Mouse (Mus musculus): Measurements from ENCODE around the gene Anks3.

The Anks3 gene

DNA sequence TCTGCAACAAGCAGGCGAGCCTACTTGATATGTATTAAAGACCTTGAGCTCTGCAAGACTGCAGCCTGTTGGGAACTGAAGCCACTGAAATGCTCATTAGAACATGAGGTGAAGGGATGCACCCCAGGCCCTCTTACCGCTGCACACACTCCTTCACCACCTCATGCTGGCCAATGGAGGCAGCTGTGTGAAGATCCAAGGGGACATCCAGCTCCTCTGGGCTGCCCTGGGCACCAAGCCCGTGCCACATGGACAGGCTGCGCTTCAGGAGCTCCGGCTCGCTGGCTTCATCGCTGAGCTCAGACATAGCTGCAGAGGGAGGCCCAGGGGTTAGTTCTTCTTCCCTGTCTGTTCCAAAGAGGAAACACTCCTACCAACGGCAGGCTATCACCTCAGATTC, 3.7 kb downstream of the Anks3 start:
- H3K27me3 ChIP-seq (ENCODE audit: insufficient read depth, low read length) = no peaks in the 10 kb centered on the region
- peaks cover 46% of the 10 kb centered on the region for H3K36me3 ChIP-seq (ENCODE audit: insufficient read depth, low read length)
- no peak overlapping the region for H3K4me3 ChIP-seq (replicated peaks; ENCODE audit: low read length)
- TF ChIP-seq POU5F1 (IDR thresholded peaks at IDR 0.05; ENCODE audit: borderline replicate concordance, low read length) = no peak
- no peak for TF ChIP-seq NANOG (IDR thresholded peaks at IDR 0.05; ENCODE audit: borderline replicate concordance, low read length)
- TF ChIP-seq CTCF (conservative IDR thresholded peaks at IDR 0.05; ENCODE audit: low read length) = no peak
- peaks cover 25% of the 10 kb centered on the region for H3K4me1 ChIP-seq (replicated peaks; ENCODE audit: low read depth, low read length)
- no peaks in the 10 kb centered on the region for H3K9me3 ChIP-seq (ENCODE audit: low read length)

DNA sequence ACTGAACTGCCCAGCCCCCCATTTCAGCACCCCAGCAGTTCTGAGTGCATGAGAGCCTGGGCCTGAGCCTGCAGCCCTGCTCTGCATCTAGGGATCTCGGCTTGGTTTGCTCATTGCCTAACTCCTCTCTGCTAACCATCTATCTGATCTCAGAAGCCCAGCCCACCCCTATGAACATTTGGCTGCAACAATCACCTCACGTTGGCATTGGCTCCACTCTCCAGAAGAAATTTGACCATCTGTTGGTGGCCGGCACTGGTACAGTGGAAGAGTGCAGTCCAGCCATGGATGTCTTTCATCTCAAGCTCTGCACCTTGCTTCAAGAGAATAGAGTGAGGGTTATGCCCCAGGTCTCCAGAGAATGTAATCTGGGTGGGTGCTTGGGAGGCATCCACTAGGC, 6.6 kb downstream of the Anks3 start:
- Histone ChIP-seq H3K9me3 (ENCODE audit: low read length) (no peaks in the 10 kb centered on the region), H3K4me1 (replicated peaks; ENCODE audit: low read depth, low read length) (peaks cover 8% of the 10 kb centered on the region), H3K27me3 (ENCODE audit: insufficient read depth, low read length) (no peaks in the 10 kb centered on the region), H3K4me3 (replicated peaks; ENCODE audit: low read length) (no peak overlapping the region), H3K36me3 (ENCODE audit: insufficient read depth, low read length) (peaks cover 74% of the 10 kb centered on the region)
- no peak for TF ChIP-seq NANOG (IDR thresholded peaks at IDR 0.05; ENCODE audit: borderline replicate concordance, low read length)
- TF ChIP-seq CTCF (conservative IDR thresholded peaks at IDR 0.05; ENCODE audit: low read length) = no peak
- TF ChIP-seq POU5F1 (IDR thresholded peaks at IDR 0.05; ENCODE audit: borderline replicate concordance, low read length) = no peak

DNA sequence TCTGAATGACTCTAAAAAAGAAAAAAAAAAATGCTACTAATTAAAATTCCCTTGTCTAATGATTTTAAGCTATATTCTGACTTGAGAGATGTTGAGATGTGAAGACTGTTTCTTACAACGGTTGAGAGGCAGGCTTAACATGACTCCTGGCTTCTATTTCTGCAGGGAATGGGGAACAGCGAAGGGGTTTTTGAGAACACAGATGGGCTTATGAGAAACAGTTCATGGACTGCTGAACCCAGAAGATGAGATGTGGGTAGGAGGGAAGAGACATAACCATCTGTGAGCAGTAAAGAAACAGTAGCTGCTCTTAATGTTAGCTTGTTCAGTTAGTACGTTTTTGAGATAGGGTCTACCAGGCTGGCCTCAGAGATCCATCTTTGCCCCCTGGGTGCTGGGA, 7.4 kb downstream of the Anks3 start:
- Histone ChIP-seq H3K4me1 (replicated peaks; ENCODE audit: low read depth, low read length) (no peaks in the 10 kb centered on the region), H3K27me3 (ENCODE audit: insufficient read depth, low read length) (no peaks in the 10 kb centered on the region), H3K36me3 (ENCODE audit: insufficient read depth, low read length) (peaks cover 82% of the 10 kb centered on the region), H3K9me3 (ENCODE audit: low read length) (no peaks in the 10 kb centered on the region), H3K4me3 (replicated peaks; ENCODE audit: low read length) (no peak overlapping the region)
- no peak for TF ChIP-seq NANOG (IDR thresholded peaks at IDR 0.05; ENCODE audit: borderline replicate concordance, low read length)
- no peak for TF ChIP-seq CTCF (conservative IDR thresholded peaks at IDR 0.05; ENCODE audit: low read length)
- TF ChIP-seq POU5F1 (IDR thresholded peaks at IDR 0.05; ENCODE audit: borderline replicate concordance, low read length) = no peak

DNA sequence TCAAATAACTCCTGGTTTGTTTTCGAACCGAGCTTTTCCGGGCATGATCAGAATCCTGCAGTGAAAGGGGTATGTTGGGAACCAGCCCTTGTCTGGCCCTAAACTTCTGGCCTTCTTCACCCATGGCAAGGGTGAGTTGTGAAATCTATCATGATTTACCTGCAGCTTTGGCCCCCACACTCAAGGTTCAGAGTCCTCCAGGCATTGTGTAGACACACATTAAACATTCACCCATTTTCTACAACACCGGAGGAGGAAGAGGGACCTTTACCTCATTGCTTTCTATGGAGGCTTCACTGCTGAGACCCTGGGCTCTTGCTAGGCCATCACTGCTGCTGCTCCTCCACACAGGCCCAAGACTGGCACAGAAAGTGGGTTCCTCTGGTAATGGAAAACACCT, 16.6 kb downstream of the Anks3 start:
- Histone ChIP-seq H3K9me3 (ENCODE audit: low read length) (no peaks in the 10 kb centered on the region), H3K27me3 (ENCODE audit: insufficient read depth, low read length) (no peaks in the 10 kb centered on the region), H3K4me1 (replicated peaks; ENCODE audit: low read depth, low read length) (peaks cover 7% of the 10 kb centered on the region; the same call in 1 of the 2 replicates), H3K4me3 (replicated peaks; ENCODE audit: low read length) (no peak overlapping the region), H3K36me3 (ENCODE audit: insufficient read depth, low read length) (peaks cover 90% of the 10 kb centered on the region)
- no peak for TF ChIP-seq NANOG (IDR thresholded peaks at IDR 0.05; ENCODE audit: borderline replicate concordance, low read length)

DNA sequence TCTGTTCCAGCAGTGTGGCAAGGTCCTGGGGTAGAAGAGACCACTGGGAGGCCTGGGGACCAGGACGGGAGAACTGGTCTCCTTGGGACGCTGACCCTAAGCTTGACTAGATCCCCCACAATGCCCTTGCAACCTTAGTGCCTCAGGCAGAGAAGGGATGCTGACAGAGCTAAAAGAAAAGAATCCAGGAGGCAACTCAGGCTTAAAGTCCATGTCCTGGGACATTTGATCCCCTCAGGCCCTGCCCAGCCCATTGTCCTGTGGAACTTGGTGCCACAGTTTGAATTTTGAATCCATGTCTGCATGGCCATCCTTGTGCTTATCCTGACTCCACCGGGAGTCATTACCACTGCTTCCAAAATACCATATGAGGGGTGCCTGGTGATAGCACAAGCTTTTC, 17.9 kb downstream of the Anks3 start:
- Histone ChIP-seq H3K36me3 (ENCODE audit: insufficient read depth, low read length) (peaks cover 90% of the 10 kb centered on the region), H3K4me3 (replicated peaks; ENCODE audit: low read length) (no peak overlapping the region), H3K9me3 (ENCODE audit: low read length) (no peaks in the 10 kb centered on the region), H3K4me1 (replicated peaks; ENCODE audit: low read depth, low read length) (peaks cover 12% of the 10 kb centered on the region), H3K27me3 (ENCODE audit: insufficient read depth, low read length) (no peaks in the 10 kb centered on the region)
- no peak for TF ChIP-seq POU5F1 (IDR thresholded peaks at IDR 0.05; ENCODE audit: borderline replicate concordance, low read length)
- no peak for TF ChIP-seq NANOG (IDR thresholded peaks at IDR 0.05; ENCODE audit: borderline replicate concordance, low read length)
- TF ChIP-seq CTCF (conservative IDR thresholded peaks at IDR 0.05; ENCODE audit: low read length) = no peak

DNA sequence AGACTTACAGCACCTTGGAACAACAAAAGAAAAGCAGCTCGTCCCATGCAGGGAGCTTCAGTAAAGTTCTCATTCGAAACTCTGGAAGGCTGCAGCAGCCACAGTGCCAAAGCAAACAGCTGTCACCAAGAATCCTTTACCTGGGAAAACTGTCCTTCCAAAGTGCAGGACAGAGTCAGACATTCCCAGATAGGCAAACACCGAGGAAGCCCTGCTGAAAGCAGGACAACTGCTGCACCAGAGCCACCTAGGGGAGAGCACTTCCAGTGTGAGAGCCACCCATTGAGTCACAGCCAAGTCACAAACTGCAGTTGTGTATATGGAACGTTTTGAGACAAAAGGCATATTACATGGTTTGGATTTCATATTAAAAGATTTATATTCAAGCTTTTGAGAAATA, 18.6 kb downstream of the Anks3 start:
- H3K36me3 ChIP-seq (ENCODE audit: insufficient read depth, low read length) = peaks cover 92% of the 10 kb centered on the region
- TF ChIP-seq CTCF (conservative IDR thresholded peaks at IDR 0.05; ENCODE audit: low read length) (no peak), POU5F1 (IDR thresholded peaks at IDR 0.05; ENCODE audit: borderline replicate concordance, low read length) (no peak), NANOG (IDR thresholded peaks at IDR 0.05; ENCODE audit: borderline replicate concordance, low read length) (no peak)
- H3K27me3 ChIP-seq (ENCODE audit: insufficient read depth, low read length) = no peaks in the 10 kb centered on the region
- no peaks in the 10 kb centered on the region for H3K9me3 ChIP-seq (ENCODE audit: low read length)
- H3K4me3 ChIP-seq (replicated peaks; ENCODE audit: low read length) = no peak overlapping the region
- peaks cover 19% of the 10 kb centered on the region for H3K4me1 ChIP-seq (replicated peaks; ENCODE audit: low read depth, low read length)

DNA sequence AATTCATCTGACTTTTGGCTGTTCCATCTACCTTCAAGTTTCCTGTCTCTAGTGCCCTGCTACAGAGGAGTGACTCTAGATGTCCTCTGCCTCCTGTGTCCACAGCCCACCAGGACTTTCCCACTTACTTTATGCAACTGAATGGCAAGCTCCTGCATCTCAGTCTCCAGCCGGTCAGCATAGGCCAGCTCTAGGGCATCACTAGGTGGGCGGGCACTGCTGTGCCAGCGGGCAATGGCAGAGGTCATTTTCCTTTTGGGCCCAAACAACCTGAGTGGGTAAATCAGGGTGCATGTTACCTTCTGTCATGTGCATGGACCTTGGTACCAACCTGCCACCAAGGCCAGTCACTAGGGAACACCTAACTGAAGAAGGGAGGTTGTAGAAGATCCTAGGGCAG, 20.6 kb downstream of the Anks3 start:
- H3K36me3 ChIP-seq (ENCODE audit: insufficient read depth, low read length) = peaks cover 87% of the 10 kb centered on the region
- H3K9me3 ChIP-seq (ENCODE audit: low read length) = no peaks in the 10 kb centered on the region
- no peak overlapping the region for H3K4me3 ChIP-seq (replicated peaks; ENCODE audit: low read length)
- TF ChIP-seq NANOG (IDR thresholded peaks at IDR 0.05; ENCODE audit: borderline replicate concordance, low read length) (no peak), POU5F1 (IDR thresholded peaks at IDR 0.05; ENCODE audit: borderline replicate concordance, low read length) (no peak), CTCF (conservative IDR thresholded peaks at IDR 0.05; ENCODE audit: low read length) (no peak)
- H3K4me1 ChIP-seq (replicated peaks; ENCODE audit: low read depth, low read length) = peaks cover 32% of the 10 kb centered on the region
- no peaks in the 10 kb centered on the region for H3K27me3 ChIP-seq (ENCODE audit: insufficient read depth, low read length)

DNA sequence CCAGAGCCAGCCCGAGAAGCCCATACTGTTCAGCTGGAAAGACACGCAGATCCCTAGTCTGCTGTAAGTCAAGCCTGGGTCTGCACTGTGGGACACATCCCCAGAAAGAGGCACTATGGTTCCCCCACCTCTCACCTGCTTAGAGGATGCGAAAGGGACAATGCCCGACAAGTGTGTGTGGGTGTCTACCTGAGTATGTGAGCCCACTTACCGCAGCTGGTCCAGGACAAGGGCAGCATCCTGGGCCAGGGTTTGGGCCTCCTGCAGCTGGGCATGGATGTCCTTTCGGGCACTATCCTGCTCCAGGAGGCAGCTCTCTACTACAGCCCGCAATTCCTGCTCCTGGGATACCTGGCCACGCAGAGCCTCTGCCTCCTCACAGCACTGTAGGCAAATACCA, 21.1 kb downstream of the Anks3 start:
- Histone ChIP-seq H3K4me3 (replicated peaks; ENCODE audit: low read length) (no peak overlapping the region), H3K36me3 (ENCODE audit: insufficient read depth, low read length) (peaks cover 84% of the 10 kb centered on the region), H3K4me1 (replicated peaks; ENCODE audit: low read depth, low read length) (peaks cover 35% of the 10 kb centered on the region), H3K9me3 (ENCODE audit: low read length) (no peaks in the 10 kb centered on the region), H3K27me3 (ENCODE audit: insufficient read depth, low read length) (no peaks in the 10 kb centered on the region)
- TF ChIP-seq POU5F1 (IDR thresholded peaks at IDR 0.05; ENCODE audit: borderline replicate concordance, low read length) (no peak), NANOG (IDR thresholded peaks at IDR 0.05; ENCODE audit: borderline replicate concordance, low read length) (no peak), CTCF (conservative IDR thresholded peaks at IDR 0.05; ENCODE audit: low read length) (no peak)

DNA sequence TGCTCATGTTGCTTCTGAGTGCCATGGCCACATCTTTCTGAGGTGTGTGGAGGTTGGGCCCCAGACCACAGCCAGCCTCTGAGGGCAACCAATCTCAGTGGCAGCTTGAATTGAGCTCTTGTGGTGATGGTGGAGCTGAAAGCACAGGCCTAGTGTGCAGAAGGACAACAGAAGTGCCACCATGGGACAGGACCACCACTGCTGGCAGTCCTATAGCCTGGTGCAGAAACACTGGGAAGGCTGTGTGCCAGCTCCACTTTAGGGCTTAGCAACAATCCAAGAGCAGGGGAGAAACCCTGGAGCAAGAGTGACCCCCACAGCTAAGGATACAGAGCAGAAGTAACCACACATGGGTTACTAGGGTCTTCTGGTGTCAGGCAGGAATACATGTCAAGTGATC, 23.0 kb downstream of the Anks3 start:
- Histone ChIP-seq H3K4me1 (replicated peaks; ENCODE audit: low read depth, low read length) (peaks cover 35% of the 10 kb centered on the region), H3K27me3 (ENCODE audit: insufficient read depth, low read length) (no peaks in the 10 kb centered on the region), H3K4me3 (replicated peaks; ENCODE audit: low read length) (no peak overlapping the region), H3K9me3 (ENCODE audit: low read length) (no peaks in the 10 kb centered on the region), H3K36me3 (ENCODE audit: insufficient read depth, low read length) (peaks cover 84% of the 10 kb centered on the region)
- TF ChIP-seq POU5F1 (IDR thresholded peaks at IDR 0.05; ENCODE audit: borderline replicate concordance, low read length) = no peak
- no peak for TF ChIP-seq CTCF (conservative IDR thresholded peaks at IDR 0.05; ENCODE audit: low read length)
- no peak for TF ChIP-seq NANOG (IDR thresholded peaks at IDR 0.05; ENCODE audit: borderline replicate concordance, low read length)
